Mouse (Mus musculus): ENCODE data around the gene Ubap2l.

DNA sequence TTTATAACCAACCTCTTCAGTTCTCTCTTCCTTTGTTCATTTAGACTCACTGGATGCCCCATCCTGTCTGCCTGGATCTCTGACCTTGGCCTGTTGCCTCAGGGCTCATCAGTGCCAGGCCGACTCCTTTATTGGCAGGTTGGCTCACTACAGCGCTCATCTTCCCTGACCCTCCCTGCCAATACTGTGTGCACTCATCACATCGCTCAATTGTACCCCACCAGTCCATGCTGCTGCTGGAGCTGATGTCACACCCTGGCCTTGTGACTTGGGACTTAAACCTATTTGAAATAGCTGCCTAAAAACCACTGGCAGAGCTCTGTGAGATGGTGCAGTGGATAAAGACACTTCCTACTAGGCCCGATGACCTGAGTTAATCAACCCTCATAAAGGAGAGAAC, 15.4 kb upstream of the Ubap2l start:
- no peak for TF ChIP-seq CTCF (IDR thresholded peaks at IDR 0.05; ENCODE audit: insufficient read depth, low read depth, low read length)
- TF ChIP-seq POLR2A (IDR thresholded peaks at IDR 0.05; ENCODE audit: insufficient read depth, low read depth, low read length): no peak

Measured in olfactory bulb, adult 2 months (tissue).